Mouse (Mus musculus): ENCODE results near the gene Bcl3. TPM values are rescaled to one million over a fixed set of nuclear protein-coding genes. Genes with fewer than 3 reads are reported as not detected.

The Bcl3 gene
- polyA plus RNA-seq, 1 experiment from 2014 or later: 3.7 TPM

DNA sequence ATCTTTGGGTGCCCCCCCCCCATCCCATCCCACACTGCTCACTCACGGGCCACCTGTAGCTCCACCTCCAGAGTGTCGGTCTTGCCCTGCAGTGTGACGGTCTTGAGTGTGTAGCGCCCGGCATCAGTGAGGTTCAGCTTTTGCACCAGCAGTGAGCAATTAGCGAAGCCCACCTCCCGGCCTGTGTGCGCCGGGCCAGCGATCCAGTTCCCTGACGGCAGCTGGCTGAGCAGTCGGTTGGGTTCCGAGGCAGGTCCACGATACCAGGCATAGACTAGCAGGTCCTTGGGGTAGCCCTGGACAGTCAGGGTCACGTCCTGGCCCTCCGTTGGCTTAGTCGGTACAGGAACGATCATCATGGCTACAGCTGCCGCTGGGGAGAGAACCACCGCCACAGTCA is 31.0 kb upstream of the Bcl3 start:
- H3K36me3 ChIP-seq: no peaks in the 10 kb centered on the region
- 74% methylated on average over 20 of the region's 20 CpGs for WGBS (ENCODE audit: insufficient replicate concordance)
- no peak overlapping the region for H3K9ac ChIP-seq
- peaks cover 49% of the 10 kb centered on the region for H3K27me3 ChIP-seq (replicated peaks)
- H3K9me3 ChIP-seq (replicated peaks): no peaks in the 10 kb centered on the region
- ATAC-seq: 0 out of 2 replicates have a peak, but pooled peaks have one; percentile 19
- no peak overlapping the region for H3K4me3 ChIP-seq
- peaks cover 6% of the 10 kb centered on the region for H3K4me1 ChIP-seq
- no peak overlapping the region for H3K4me2 ChIP-seq
- H3K27ac ChIP-seq: no peak overlapping the region

DNA sequence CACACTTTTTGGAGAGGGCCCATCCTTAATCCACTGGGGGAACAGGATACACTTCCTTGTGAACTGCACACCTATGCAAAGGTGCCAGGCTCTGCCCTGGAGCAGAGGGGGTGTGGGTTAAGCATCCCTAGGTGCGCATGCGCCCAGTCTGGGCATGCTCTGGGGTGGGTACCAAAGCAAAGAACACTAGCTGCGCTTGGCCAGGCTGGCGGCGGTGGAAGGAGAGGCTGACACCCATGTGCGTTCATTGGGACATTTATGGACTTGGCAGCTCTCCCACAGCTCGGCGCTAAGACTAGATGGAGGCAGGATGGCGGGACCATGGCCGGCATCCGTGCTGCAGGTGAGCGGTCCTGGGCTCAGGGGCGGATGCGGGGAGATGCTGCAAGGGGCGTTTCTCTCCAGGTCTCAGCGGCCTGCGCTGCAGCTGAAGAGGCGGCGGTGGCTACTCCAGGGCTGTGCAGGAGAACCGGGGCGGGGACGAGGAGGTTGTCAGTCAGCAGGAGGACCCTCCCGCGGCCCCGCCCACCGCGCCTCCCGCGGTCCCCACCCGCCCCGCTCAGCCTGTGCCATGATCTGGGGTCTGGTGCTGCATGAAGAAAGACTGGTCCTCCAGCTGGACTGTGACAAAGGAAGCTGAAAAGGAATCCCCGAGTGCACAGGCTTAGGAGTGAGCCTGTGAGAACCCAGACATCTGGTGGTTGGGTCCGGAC is 29.4 kb upstream of the Bcl3 start, which contains the start of gene Gm19345:
Gene Gm19345, plus strand, starts transcription at position 146 of the 713 bp plus-strand sequence.
- ATAC-seq: peak; percentile 53; the same call in 1 of the 2 replicates
- WGBS (ENCODE audit: insufficient replicate concordance): 5% methylated on average over 33 of the region's 33 CpGs
- H3K9ac ChIP-seq: no peak within 1 kb of the TSS
- peaks cover 46% of the 10 kb centered on the region for H3K27me3 ChIP-seq (replicated peaks)
- H3K36me3 ChIP-seq: no peaks in the 10 kb centered on the region
- peaks cover 17% of the 10 kb centered on the region for H3K4me1 ChIP-seq
- H3K9me3 ChIP-seq (replicated peaks): no peaks in the 10 kb centered on the region
- no peak within 1 kb of the TSS; the same call in 1 of the 2 replicates for H3K4me3 ChIP-seq
- no peak within 1 kb of the TSS for H3K27ac ChIP-seq
- H3K4me2 ChIP-seq: peak within 1 kb of the TSS; percentile 36

DNA sequence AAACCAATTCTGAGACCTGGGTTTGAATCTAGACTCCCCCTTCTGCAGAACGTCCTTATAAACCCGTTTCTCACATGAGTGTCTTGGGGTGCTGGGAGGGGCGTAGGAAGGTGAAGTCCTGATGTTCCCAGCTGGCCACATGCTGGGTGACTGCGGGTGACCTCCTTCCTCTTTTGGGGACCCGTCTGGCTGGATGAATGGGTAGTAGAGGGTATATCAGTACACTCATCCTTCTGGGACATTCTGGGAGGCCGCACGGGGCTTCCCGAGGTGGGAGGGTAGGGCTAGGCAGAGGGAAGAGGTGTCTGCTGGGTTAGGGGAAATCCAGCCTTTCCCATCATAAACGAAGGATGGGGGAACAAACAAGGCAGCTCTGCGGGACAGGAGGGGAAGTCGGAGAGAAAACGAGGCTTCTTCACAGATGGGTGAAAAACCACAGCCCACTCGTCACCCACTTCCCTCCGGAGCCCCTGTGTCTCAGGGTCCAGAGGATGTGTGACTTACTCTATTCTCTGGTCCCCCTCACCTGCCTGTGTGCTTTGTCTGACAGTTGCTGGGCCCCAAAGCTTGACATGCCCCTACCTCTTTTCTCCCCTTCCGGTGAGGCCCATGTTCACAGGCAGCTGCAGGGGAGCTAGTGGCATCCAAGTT is 22.1 kb upstream of the Bcl3 start:
- H3K4me1 ChIP-seq: peaks cover 24% of the 10 kb centered on the region
- H3K4me3 ChIP-seq: no peak overlapping the region
- no peak overlapping the region for H3K27ac ChIP-seq
- no peaks in the 10 kb centered on the region for H3K9me3 ChIP-seq (replicated peaks)
- peaks cover 21% of the 10 kb centered on the region for H3K27me3 ChIP-seq (replicated peaks)
- no peak for ATAC-seq
- no peak overlapping the region for H3K4me2 ChIP-seq
- WGBS (ENCODE audit: insufficient replicate concordance): 24% methylated on average over 15 of the region's 15 CpGs
- H3K9ac ChIP-seq: no peak overlapping the region
- H3K36me3 ChIP-seq: no peaks in the 10 kb centered on the region

DNA sequence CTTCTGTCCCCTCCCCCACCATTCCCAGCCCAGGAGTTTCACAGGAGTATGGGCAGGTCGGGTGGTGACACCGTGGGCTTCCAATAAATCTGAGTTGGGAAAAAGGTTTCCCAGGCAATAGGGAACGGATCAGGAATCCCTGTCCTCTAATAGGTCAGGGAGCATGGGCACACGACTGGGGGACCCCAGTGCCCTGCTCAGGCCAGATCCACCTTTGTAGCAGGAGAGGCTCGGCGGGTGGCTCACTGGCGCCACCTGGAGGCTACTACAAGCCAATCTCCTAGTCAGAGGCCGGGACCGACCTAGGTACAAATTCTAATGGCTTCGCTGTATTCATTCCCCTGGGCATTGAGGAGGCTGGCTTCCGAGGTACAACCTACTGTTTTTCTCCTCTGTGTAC is 21.0 kb upstream of the Bcl3 start:
- WGBS (ENCODE audit: insufficient replicate concordance): 6% methylated on average over 11 of the region's 11 CpGs
- Histone ChIP-seq H3K4me1 (peaks cover 24% of the 10 kb centered on the region), H3K4me2 (no peak overlapping the region), H3K4me3 (no peak overlapping the region), H3K27ac (no peak overlapping the region), H3K9ac (no peak overlapping the region), H3K36me3 (no peaks in the 10 kb centered on the region), H3K27me3 (replicated peaks) (peaks cover 21% of the 10 kb centered on the region), H3K9me3 (replicated peaks) (no peaks in the 10 kb centered on the region)
- ATAC-seq: peak; percentile 52

DNA sequence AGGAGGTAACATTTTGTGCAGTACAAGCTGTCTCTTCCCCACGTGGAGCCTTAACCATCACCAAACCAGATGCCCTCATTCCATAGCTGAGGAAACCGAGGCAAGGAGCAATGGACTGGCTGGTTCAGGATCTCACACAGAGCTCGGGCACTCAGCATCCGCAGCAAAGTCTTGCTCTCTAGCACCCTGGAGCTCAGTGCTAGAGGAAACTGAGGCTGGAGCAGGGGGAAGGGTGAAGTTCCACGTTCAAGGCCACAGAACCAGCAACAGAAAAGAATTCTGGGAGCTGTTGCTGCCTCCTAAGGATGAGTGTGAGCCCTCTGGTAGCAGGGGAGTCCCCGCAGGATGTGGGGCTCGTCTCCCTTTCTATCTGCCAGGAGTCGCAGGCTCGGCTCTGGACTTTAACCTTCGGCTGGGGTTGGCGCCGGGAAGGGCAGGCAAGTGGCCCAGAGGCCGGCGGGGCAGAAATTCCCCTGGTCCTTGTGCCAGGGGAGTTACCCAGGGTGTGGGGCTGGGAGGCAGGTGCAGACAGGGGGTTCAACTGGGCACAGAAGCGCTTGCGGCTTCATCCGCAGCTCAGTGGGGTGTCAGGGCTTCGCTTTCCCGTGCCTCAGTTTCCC is 20.4 kb upstream of the Bcl3 start:
- Histone ChIP-seq H3K9ac (no peak overlapping the region), H3K27ac (no peak overlapping the region), H3K4me2 (no peak overlapping the region), H3K9me3 (replicated peaks) (no peaks in the 10 kb centered on the region), H3K4me3 (no peak overlapping the region), H3K27me3 (replicated peaks) (peaks cover 21% of the 10 kb centered on the region), H3K36me3 (no peaks in the 10 kb centered on the region), H3K4me1 (peaks cover 22% of the 10 kb centered on the region)
- ATAC-seq: 0 out of 2 replicates have a peak, but pooled peaks have one; percentile 17
- WGBS (ENCODE audit: insufficient replicate concordance): 34% methylated on average over 19 of the region's 19 CpGs

DNA sequence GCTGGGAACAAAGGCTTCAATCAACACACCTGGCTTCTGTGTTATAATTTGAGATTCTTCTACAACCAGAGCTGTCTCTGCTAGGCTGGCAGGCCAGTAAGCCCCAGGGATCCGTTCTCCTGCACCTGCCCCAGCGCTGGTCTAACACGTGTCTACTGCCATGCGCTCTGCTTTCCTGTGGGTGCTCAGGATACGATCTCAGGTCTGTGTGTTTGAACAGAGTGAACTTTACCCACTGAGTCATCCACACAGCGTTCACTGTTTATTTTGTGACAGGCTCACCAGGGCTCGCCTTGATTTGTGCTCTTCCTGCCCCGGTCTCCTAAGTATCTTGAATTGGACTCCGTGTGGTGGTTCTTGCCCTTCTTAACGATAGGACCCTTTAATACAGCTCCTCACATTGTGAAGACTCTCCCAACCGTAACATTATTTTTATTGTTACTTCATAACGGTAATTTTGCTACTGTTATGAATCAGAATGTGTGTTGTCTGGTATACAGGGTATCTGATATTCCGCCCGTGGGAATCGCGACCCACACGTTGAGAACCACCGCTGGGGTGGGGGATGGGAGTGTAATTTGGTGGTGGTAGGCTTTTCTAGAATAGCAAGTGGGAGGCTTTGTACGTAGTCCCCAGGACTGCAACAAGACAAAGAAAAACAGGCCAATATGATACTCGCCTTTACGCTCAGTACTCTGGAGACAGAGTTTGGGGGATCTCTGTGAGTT is 19.3 kb upstream of the Bcl3 start:
- H3K36me3 ChIP-seq: no peaks in the 10 kb centered on the region
- no peak overlapping the region for H3K4me2 ChIP-seq
- peak overlapping the region; percentile 66 for H3K27ac ChIP-seq
- WGBS (ENCODE audit: insufficient replicate concordance): 72% methylated on average over 21 of the region's 21 CpGs
- ATAC-seq: peak; percentile 70
- H3K27me3 ChIP-seq (replicated peaks): peaks cover 18% of the 10 kb centered on the region
- H3K9ac ChIP-seq: no peak overlapping the region
- H3K4me3 ChIP-seq: no peak overlapping the region
- no peaks in the 10 kb centered on the region for H3K9me3 ChIP-seq (replicated peaks)
- H3K4me1 ChIP-seq: peaks cover 13% of the 10 kb centered on the region; the same call in 1 of the 2 replicates

DNA sequence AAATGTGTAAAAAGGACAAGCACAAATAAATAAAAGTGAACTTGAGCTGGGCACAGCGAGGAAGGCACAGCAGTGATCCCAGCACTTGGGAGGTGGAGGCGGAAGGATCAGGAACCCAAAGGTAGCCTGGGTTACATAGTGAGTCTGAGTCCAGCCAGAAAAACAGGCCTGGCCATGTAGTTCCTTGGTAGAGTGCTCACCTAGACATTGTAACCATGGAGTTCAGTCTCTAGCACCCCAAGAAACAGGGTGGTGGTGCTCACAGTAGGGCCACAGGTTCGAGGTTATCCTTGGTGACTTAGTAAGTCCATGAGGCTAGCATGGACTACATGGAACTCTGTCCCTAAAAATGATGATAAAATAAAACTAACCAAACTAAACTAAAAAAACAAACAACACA is 18.4 kb upstream of the Bcl3 start:
- no peaks in the 10 kb centered on the region for H3K36me3 ChIP-seq
- H3K4me2 ChIP-seq: no peak overlapping the region
- H3K27ac ChIP-seq: peak overlapping the region; percentile 66; the same call in 1 of the 2 replicates
- no peak for ATAC-seq
- H3K27me3 ChIP-seq (replicated peaks): peaks cover 18% of the 10 kb centered on the region
- H3K9ac ChIP-seq: no peak overlapping the region; the same call in 1 of the 2 replicates
- H3K9me3 ChIP-seq (replicated peaks): no peaks in the 10 kb centered on the region
- WGBS (ENCODE audit: insufficient replicate concordance): 70% methylated on average over 3 of the region's 3 CpGs
- no peak overlapping the region for H3K4me3 ChIP-seq
- peaks cover 13% of the 10 kb centered on the region; the same call in 1 of the 2 replicates for H3K4me1 ChIP-seq

DNA sequence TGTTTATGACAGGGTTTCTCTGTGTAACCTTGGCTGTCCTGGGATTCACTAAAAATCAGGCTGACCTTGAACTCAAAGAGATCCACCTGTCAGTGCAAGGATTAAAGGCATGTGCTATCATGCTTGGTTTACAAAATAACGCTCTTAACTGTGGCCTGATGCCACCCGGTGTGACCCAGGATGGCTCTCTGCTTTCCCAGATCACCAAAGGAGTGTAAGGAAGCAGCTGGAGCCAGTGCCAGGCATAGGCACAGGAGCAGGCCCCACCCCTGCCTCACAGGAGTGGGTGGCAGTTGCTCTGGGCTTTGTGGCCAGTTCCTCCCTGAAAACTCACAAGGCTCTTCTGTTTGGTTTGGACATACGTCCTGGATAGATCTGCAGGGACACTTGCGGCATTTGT is 17.8 kb upstream of the Bcl3 start:
- Histone ChIP-seq H3K9ac (no peak overlapping the region; the same call in 1 of the 2 replicates), H3K9me3 (replicated peaks) (no peaks in the 10 kb centered on the region), H3K4me3 (no peak overlapping the region), H3K27ac (peak overlapping the region; percentile 40; the same call in 1 of the 2 replicates), H3K4me1 (peaks cover 13% of the 10 kb centered on the region; the same call in 1 of the 2 replicates), H3K27me3 (replicated peaks) (peaks cover 18% of the 10 kb centered on the region), H3K36me3 (no peaks in the 10 kb centered on the region), H3K4me2 (no peak overlapping the region)
- 65% methylated on average over 4 of the region's 4 CpGs for WGBS (ENCODE audit: insufficient replicate concordance)
- no peak for ATAC-seq

DNA sequence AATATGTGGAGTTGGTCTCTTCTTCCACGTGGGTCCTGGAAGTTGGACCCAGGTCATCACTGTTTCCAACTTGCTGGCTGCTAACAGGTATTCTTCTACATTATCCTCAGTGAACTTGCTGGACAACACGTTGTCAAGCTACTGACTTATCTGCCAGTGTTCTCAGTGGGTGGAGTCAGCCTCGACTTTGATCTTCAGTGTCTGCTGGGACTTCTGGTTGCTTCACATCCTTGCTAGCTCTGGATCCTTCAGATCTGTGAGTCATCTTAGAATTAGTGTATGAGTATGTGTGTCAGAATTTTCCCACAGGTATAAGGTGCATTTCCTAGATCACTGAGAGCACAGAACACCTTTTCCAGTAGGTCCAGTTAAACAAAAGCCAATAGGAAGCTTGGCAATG is 14.3 kb upstream of the Bcl3 start:
- no peaks in the 10 kb centered on the region for H3K9me3 ChIP-seq (replicated peaks)
- no peak overlapping the region for H3K4me2 ChIP-seq
- H3K4me3 ChIP-seq: no peak overlapping the region
- no peak overlapping the region for H3K27ac ChIP-seq
- H3K27me3 ChIP-seq (replicated peaks): 0 out of 2 replicates have a peak, but pooled peaks cover 5% of the 10 kb centered on the region
- no peaks in the 10 kb centered on the region for H3K36me3 ChIP-seq
- WGBS (ENCODE audit: insufficient replicate concordance): 23% methylated on average over 3 of the region's 3 CpGs
- ATAC-seq: no peak
- H3K4me1 ChIP-seq: 0 out of 2 replicates have a peak, but pooled peaks cover 5% of the 10 kb centered on the region
- H3K9ac ChIP-seq: no peak overlapping the region

DNA sequence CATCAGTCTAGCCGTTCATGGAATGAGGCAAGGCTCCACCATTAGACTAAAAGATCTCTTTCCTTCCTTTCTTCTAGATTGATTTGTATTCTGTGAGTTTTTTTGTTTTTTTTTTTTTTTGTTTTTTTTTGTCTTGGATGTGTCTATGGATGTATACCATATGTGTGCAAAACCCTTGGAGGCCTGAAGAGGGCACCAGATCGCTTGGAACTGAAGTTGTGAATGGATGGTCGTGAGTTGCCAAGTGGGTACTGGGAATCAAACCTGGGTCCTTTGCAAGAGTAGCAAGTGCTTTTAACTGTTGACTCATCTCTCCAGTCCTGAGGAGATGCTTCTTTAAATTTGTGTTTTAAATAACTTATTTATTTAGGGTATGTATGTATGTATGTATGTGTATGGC is 11.5 kb upstream of the Bcl3 start:
- Histone ChIP-seq H3K27ac (no peak overlapping the region), H3K27me3 (replicated peaks) (0 out of 2 replicates have a peak, but pooled peaks cover 5% of the 10 kb centered on the region), H3K36me3 (no peaks in the 10 kb centered on the region), H3K9me3 (replicated peaks) (no peaks in the 10 kb centered on the region), H3K4me3 (no peak overlapping the region), H3K4me2 (no peak overlapping the region), H3K9ac (no peak overlapping the region), H3K4me1 (peaks cover 15% of the 10 kb centered on the region)
- WGBS (ENCODE audit: insufficient replicate concordance): 56% methylated on average over 3 of the region's 3 CpGs
- ATAC-seq: no peak

DNA sequence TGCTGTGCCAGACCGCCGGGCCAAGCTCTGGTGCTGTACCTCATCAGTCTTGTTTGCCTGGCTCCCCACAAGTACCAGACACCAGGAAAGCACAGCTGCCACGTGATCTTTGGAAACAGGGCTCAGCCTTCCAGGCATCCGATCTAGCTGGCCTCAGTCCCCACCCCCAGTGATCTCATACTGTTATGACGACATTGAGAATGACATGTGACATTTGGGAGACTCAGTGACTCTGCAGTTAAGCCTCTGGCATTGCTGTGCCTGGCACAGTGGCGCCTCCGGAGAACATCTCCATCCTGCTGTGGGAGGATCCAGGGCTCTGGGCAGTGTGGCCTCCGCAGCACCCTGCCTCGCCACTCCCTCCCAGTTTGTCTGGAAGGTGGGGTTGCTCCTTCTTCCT is 9.3 kb upstream of the Bcl3 start:
- Histone ChIP-seq H3K27ac (no peak overlapping the region), H3K4me3 (no peak overlapping the region), H3K4me1 (peaks cover 15% of the 10 kb centered on the region), H3K36me3 (no peaks in the 10 kb centered on the region), H3K27me3 (replicated peaks) (0 out of 2 replicates have a peak, but pooled peaks cover 5% of the 10 kb centered on the region), H3K9me3 (replicated peaks) (no peaks in the 10 kb centered on the region), H3K9ac (no peak overlapping the region), H3K4me2 (no peak overlapping the region)
- ATAC-seq: no peak
- 42% methylated on average over 9 of the region's 9 CpGs for WGBS (ENCODE audit: insufficient replicate concordance)

Data from liver, embryonic 12.5 days (tissue).